Mouse (Mus musculus): ENCODE measurements at regions not wholly inside any gene's neighbourhood (a gene's known extent, or its start where the extent isn't known, plus 50 kb on each side); places are given as distances from the start of the nearest gene placed in this dataset.
A peak's percentile ranks its signal among the peaks of the same experiment; 100 is the strongest.

- Histone ChIP-seq H3K27me3 (ENCODE audit: insufficient read depth, low read length) (no peaks in the 10 kb centered on the region), H3K36me3 (ENCODE audit: insufficient read depth) (no peaks in the 10 kb centered on the region), H3K27ac (ENCODE audit: low read depth) (no peak overlapping the region), H3K9ac (no peak overlapping the region), H3K4me1 (ENCODE audit: insufficient read depth) (peaks cover 17% of the 10 kb centered on the region; the same call in 1 of the 2 replicates), H3K4me3 (ENCODE audit: low read depth, low read length) (no peak overlapping the region), H3K9me3 (ENCODE audit: low read depth, low read length) (no peaks in the 10 kb centered on the region), H3K4me2 (no peak overlapping the region)
- no peak for TF ChIP-seq CTCF (IDR thresholded peaks at IDR 0.05; ENCODE audit: low read depth)
- 58% methylated on average over 5 of the region's 5 CpGs for WGBS
- DNase-seq, result no peak
- no peak for ATAC-seq (ENCODE audit: insufficient read depth)
These were observed 616.1 kb upstream of the A1bg start for GRCm38 (mm10) chr15:61538930-61539329.

- Histone ChIP-seq H3K4me1 (ENCODE audit: insufficient read depth) (peaks cover 17% of the 10 kb centered on the region; the same call in 1 of the 2 replicates), H3K27me3 (ENCODE audit: insufficient read depth, low read length) (no peaks in the 10 kb centered on the region), H3K27ac (ENCODE audit: low read depth) (no peak overlapping the region), H3K9me3 (ENCODE audit: low read depth, low read length) (no peaks in the 10 kb centered on the region), H3K9ac (no peak overlapping the region), H3K36me3 (ENCODE audit: insufficient read depth) (no peaks in the 10 kb centered on the region), H3K4me2 (no peak overlapping the region), H3K4me3 (ENCODE audit: low read depth, low read length) (no peak overlapping the region)
- DNase-seq (no peak), ATAC-seq (ENCODE audit: insufficient read depth) (no peak)
- TF ChIP-seq CTCF (IDR thresholded peaks at IDR 0.05; ENCODE audit: low read depth), result no peak
- WGBS, result 66% methylated on average over 4 of the region's 4 CpGs
These were observed 615.5 kb upstream of the A1bg start for GRCm38 (mm10) chr15:61538169-61538755.

- Histone ChIP-seq H3K27me3 (ENCODE audit: insufficient read depth, low read length) (no peaks in the 10 kb centered on the region), H3K4me3 (ENCODE audit: low read depth, low read length) (no peak overlapping the region), H3K9me3 (ENCODE audit: low read depth, low read length) (no peaks in the 10 kb centered on the region), H3K9ac (no peak overlapping the region), H3K4me2 (no peak overlapping the region), H3K27ac (ENCODE audit: low read depth) (no peak overlapping the region), H3K36me3 (ENCODE audit: insufficient read depth) (no peaks in the 10 kb centered on the region), H3K4me1 (ENCODE audit: insufficient read depth) (peaks cover 14% of the 10 kb centered on the region; the same call in 1 of the 2 replicates)
- 62% methylated on average over 2 of the region's 2 CpGs for WGBS
- no peak for TF ChIP-seq CTCF (IDR thresholded peaks at IDR 0.05; ENCODE audit: low read depth)
- no peak for DNase-seq
- no peak for ATAC-seq (ENCODE audit: insufficient read depth)
These were observed 613.5 kb upstream of the A1bg start for GRCm38 (mm10) chr15:61536332-61536716.

- Histone ChIP-seq H3K4me1 (ENCODE audit: insufficient read depth) (peaks cover 10% of the 10 kb centered on the region; the same call in 1 of the 2 replicates), H3K4me3 (ENCODE audit: low read depth, low read length) (no peak overlapping the region), H3K9ac (no peak overlapping the region), H3K27me3 (ENCODE audit: insufficient read depth, low read length) (no peaks in the 10 kb centered on the region), H3K27ac (ENCODE audit: low read depth) (no peak overlapping the region), H3K9me3 (ENCODE audit: low read depth, low read length) (no peaks in the 10 kb centered on the region), H3K36me3 (ENCODE audit: insufficient read depth) (no peaks in the 10 kb centered on the region), H3K4me2 (no peak overlapping the region)
- DNase-seq (no peak), ATAC-seq (ENCODE audit: insufficient read depth) (no peak)
- no peak for TF ChIP-seq CTCF (IDR thresholded peaks at IDR 0.05; ENCODE audit: low read depth)
- 19% methylated on average over 6 of the region's 6 CpGs for WGBS
These were observed 613.0 kb upstream of the A1bg start for GRCm38 (mm10) chr15:61535644-61536331.

GRCm38 (mm10) chr15:61535180-61535579 lies 612.4 kb upstream of the A1bg start:
- H3K9me3 ChIP-seq (ENCODE audit: low read depth, low read length), result no peaks in the 10 kb centered on the region
- 61% methylated on average over 6 of the region's 6 CpGs for WGBS
- H3K27ac ChIP-seq (ENCODE audit: low read depth), result no peak overlapping the region
- no peak for TF ChIP-seq CTCF (IDR thresholded peaks at IDR 0.05; ENCODE audit: low read depth)
- no peak overlapping the region for H3K4me2 ChIP-seq
- no peaks in the 10 kb centered on the region for H3K27me3 ChIP-seq (ENCODE audit: insufficient read depth, low read length)
- no peaks in the 10 kb centered on the region for H3K36me3 ChIP-seq (ENCODE audit: insufficient read depth)
- no peak for ATAC-seq (ENCODE audit: insufficient read depth)
- H3K9ac ChIP-seq, result no peak overlapping the region
- H3K4me1 ChIP-seq (ENCODE audit: insufficient read depth), result peaks cover 10% of the 10 kb centered on the region; the same call in 1 of the 2 replicates
- H3K4me3 ChIP-seq (ENCODE audit: low read depth, low read length), result no peak overlapping the region
- no peak for DNase-seq

- Histone ChIP-seq H3K36me3 (ENCODE audit: insufficient read depth) (no peaks in the 10 kb centered on the region), H3K4me3 (ENCODE audit: low read depth, low read length) (no peak overlapping the region), H3K27me3 (ENCODE audit: insufficient read depth, low read length) (no peaks in the 10 kb centered on the region), H3K4me1 (ENCODE audit: insufficient read depth) (peaks cover 10% of the 10 kb centered on the region; the same call in 1 of the 2 replicates), H3K4me2 (no peak overlapping the region), H3K9me3 (ENCODE audit: low read depth, low read length) (no peaks in the 10 kb centered on the region), H3K9ac (no peak overlapping the region), H3K27ac (ENCODE audit: low read depth) (no peak overlapping the region)
- DNase-seq (no peak), ATAC-seq (ENCODE audit: insufficient read depth) (0 out of 2 replicates have a peak, but pooled peaks have one; percentile 44)
- 53% methylated on average over 7 of the region's 7 CpGs for WGBS
- TF ChIP-seq CTCF (IDR thresholded peaks at IDR 0.05; ENCODE audit: low read depth), result no peak
These were observed 610.0 kb upstream of the A1bg start for GRCm38 (mm10) chr15:61532808-61533207.

GRCm38 (mm10) chr15:61532040-61532439 lies 609.2 kb upstream of the A1bg start:
- Histone ChIP-seq H3K4me1 (ENCODE audit: insufficient read depth) (peaks cover 10% of the 10 kb centered on the region; the same call in 1 of the 2 replicates), H3K27me3 (ENCODE audit: insufficient read depth, low read length) (no peaks in the 10 kb centered on the region), H3K27ac (ENCODE audit: low read depth) (no peak overlapping the region; the same call in 1 of the 2 replicates), H3K4me2 (no peak overlapping the region), H3K36me3 (ENCODE audit: insufficient read depth) (no peaks in the 10 kb centered on the region), H3K4me3 (ENCODE audit: low read depth, low read length) (no peak overlapping the region), H3K9me3 (ENCODE audit: low read depth, low read length) (no peaks in the 10 kb centered on the region), H3K9ac (no peak overlapping the region)
- WGBS, result 66% methylated on average over 2 of the region's 2 CpGs
- no peak for TF ChIP-seq CTCF (IDR thresholded peaks at IDR 0.05; ENCODE audit: low read depth)
- ATAC-seq (ENCODE audit: insufficient read depth) (no peak), DNase-seq (peak; percentile 14)

All from lung, embryonic 14.5 days (tissue).